Mouse (Mus musculus): Measurements from ENCODE around the gene Itga6. TPM values are rescaled to one million over a fixed set of nuclear protein-coding genes. Genes with fewer than 3 reads are reported as not detected.

The Itga6 gene
- polyA plus RNA-seq, 1 experiment from 2014 or later, result 78.2 TPM

- 79% methylated on average over 7 of the region's 7 CpGs for WGBS
- no peak overlapping the region for H3K4me2 ChIP-seq (replicated peaks; ENCODE audit: low read depth, low read length)
- no peaks in the 10 kb centered on the region for H3K4me1 ChIP-seq (ENCODE audit: insufficient read depth, low read depth, low read length)
- ATAC-seq, result no peak
- H3K9ac ChIP-seq (replicated peaks; ENCODE audit: low read depth), result no peak overlapping the region
- DNase-seq (ENCODE audit: low spot score), result no peak
- TF ChIP-seq EP300 (IDR thresholded peaks at IDR 0.05), result no peak
- TF ChIP-seq CTCF (IDR thresholded peaks at IDR 0.05), result no peak
- no peaks in the 10 kb centered on the region for H3K9me3 ChIP-seq (ENCODE audit: low read length)
- H3K27me3 ChIP-seq (replicated peaks; ENCODE audit: insufficient read depth, low read length), result no peaks in the 10 kb centered on the region
- H3K36me3 ChIP-seq (ENCODE audit: insufficient read depth, low read length), result peaks cover 8% of the 10 kb centered on the region; the same call in 1 of the 2 replicates
- H3K4me3 ChIP-seq (ENCODE audit: low read depth, low read length), result no peak overlapping the region
- no peak overlapping the region for H3K27ac ChIP-seq (ENCODE audit: low read length)
These were observed 89.0 kb downstream of the Itga6 start for GRCm38 (mm10) chr2:71834371-71834770.

- Histone ChIP-seq H3K27me3 (replicated peaks; ENCODE audit: insufficient read depth, low read length) (no peaks in the 10 kb centered on the region), H3K4me2 (replicated peaks; ENCODE audit: low read depth, low read length) (no peak overlapping the region), H3K9ac (replicated peaks; ENCODE audit: low read depth) (no peak overlapping the region), H3K4me3 (ENCODE audit: low read depth, low read length) (no peak overlapping the region), H3K36me3 (ENCODE audit: insufficient read depth, low read length) (peaks cover 15% of the 10 kb centered on the region; the same call in 1 of the 2 replicates), H3K9me3 (ENCODE audit: low read length) (no peaks in the 10 kb centered on the region), H3K4me1 (ENCODE audit: insufficient read depth, low read depth, low read length) (no peaks in the 10 kb centered on the region), H3K27ac (ENCODE audit: low read length) (no peak overlapping the region)
- no peak for ATAC-seq
- TF ChIP-seq EP300 (IDR thresholded peaks at IDR 0.05) (no peak), CTCF (IDR thresholded peaks at IDR 0.05) (no peak)
- WGBS, result 85% methylated on average over 8 of the region's 8 CpGs
- no peak for DNase-seq (ENCODE audit: low spot score)
These were observed 90.1 kb downstream of the Itga6 start for GRCm38 (mm10) chr2:71835556-71835955.

- TF ChIP-seq EP300 (IDR thresholded peaks at IDR 0.05) (no peak), CTCF (IDR thresholded peaks at IDR 0.05) (no peak)
- no peaks in the 10 kb centered on the region for H3K9me3 ChIP-seq (ENCODE audit: low read length)
- H3K27me3 ChIP-seq (replicated peaks; ENCODE audit: insufficient read depth, low read length), result no peaks in the 10 kb centered on the region
- 77% methylated on average over 4 of the region's 4 CpGs for WGBS
- no peak overlapping the region for H3K4me2 ChIP-seq (replicated peaks; ENCODE audit: low read depth, low read length)
- ATAC-seq, result no peak
- H3K9ac ChIP-seq (replicated peaks; ENCODE audit: low read depth), result no peak overlapping the region
- no peak overlapping the region for H3K27ac ChIP-seq (ENCODE audit: low read length)
- no peak overlapping the region for H3K4me3 ChIP-seq (ENCODE audit: low read depth, low read length)
- peaks cover 20% of the 10 kb centered on the region; the same call in 1 of the 2 replicates for H3K36me3 ChIP-seq (ENCODE audit: insufficient read depth, low read length)
- no peaks in the 10 kb centered on the region for H3K4me1 ChIP-seq (ENCODE audit: insufficient read depth, low read depth, low read length)
- no peak for DNase-seq (ENCODE audit: low spot score)
These were observed 90.8 kb downstream of the Itga6 start for GRCm38 (mm10) chr2:71836232-71836631.

GRCm38 (mm10) chr2:71837261-71837660, 91.8 kb downstream of the Itga6 start:
- 38% methylated on average over 4 of the region's 4 CpGs for WGBS

GRCm38 (mm10) chr2:71837791-71838190, 92.4 kb downstream of the Itga6 start:
- Histone ChIP-seq H3K9ac (replicated peaks; ENCODE audit: low read depth) (no peak overlapping the region), H3K27me3 (replicated peaks; ENCODE audit: insufficient read depth, low read length) (no peaks in the 10 kb centered on the region), H3K4me1 (ENCODE audit: insufficient read depth, low read depth, low read length) (no peaks in the 10 kb centered on the region), H3K4me2 (replicated peaks; ENCODE audit: low read depth, low read length) (no peak overlapping the region), H3K4me3 (ENCODE audit: low read depth, low read length) (no peak overlapping the region), H3K9me3 (ENCODE audit: low read length) (no peaks in the 10 kb centered on the region), H3K36me3 (ENCODE audit: insufficient read depth, low read length) (peaks cover 17% of the 10 kb centered on the region; the same call in 1 of the 2 replicates), H3K27ac (ENCODE audit: low read length) (no peak overlapping the region)
- ATAC-seq (no peak), DNase-seq (ENCODE audit: low spot score) (peak; percentile 63)
- TF ChIP-seq EP300 (IDR thresholded peaks at IDR 0.05) (no peak), CTCF (IDR thresholded peaks at IDR 0.05) (peak; percentile 73)
- WGBS, result 24% methylated on average over 6 of the region's 6 CpGs

More at GRCm38 (mm10) chr2:71837261-71837660, 91.8 kb downstream of the Itga6 start:
- H3K9ac ChIP-seq (replicated peaks; ENCODE audit: low read depth), result no peak overlapping the region
- no peak overlapping the region for H3K4me3 ChIP-seq (ENCODE audit: low read depth, low read length)
- H3K27ac ChIP-seq (ENCODE audit: low read length), result no peak overlapping the region
- TF ChIP-seq CTCF (IDR thresholded peaks at IDR 0.05), result no peak
- no peak for TF ChIP-seq EP300 (IDR thresholded peaks at IDR 0.05)
- DNase-seq (ENCODE audit: low spot score), result no peak
- no peaks in the 10 kb centered on the region for H3K4me1 ChIP-seq (ENCODE audit: insufficient read depth, low read depth, low read length)
- ATAC-seq, result no peak
- no peaks in the 10 kb centered on the region for H3K27me3 ChIP-seq (replicated peaks; ENCODE audit: insufficient read depth, low read length)
- H3K36me3 ChIP-seq (ENCODE audit: insufficient read depth, low read length), result peaks cover 21% of the 10 kb centered on the region; the same call in 1 of the 2 replicates
- H3K9me3 ChIP-seq (ENCODE audit: low read length), result no peaks in the 10 kb centered on the region
- H3K4me2 ChIP-seq (replicated peaks; ENCODE audit: low read depth, low read length), result no peak overlapping the region

GRCm38 (mm10) chr2:71843316-71843715, 97.9 kb downstream of the Itga6 start:
- H3K4me2 ChIP-seq (replicated peaks; ENCODE audit: low read depth, low read length), result no peak overlapping the region
- ATAC-seq (no peak), DNase-seq (ENCODE audit: low spot score) (peak; percentile 18)
- H3K9ac ChIP-seq (replicated peaks; ENCODE audit: low read depth), result no peak overlapping the region
- no peak overlapping the region for H3K4me3 ChIP-seq (ENCODE audit: low read depth, low read length)
- no peak for TF ChIP-seq EP300 (IDR thresholded peaks at IDR 0.05)
- TF ChIP-seq CTCF (IDR thresholded peaks at IDR 0.05), result no peak
- no peaks in the 10 kb centered on the region for H3K4me1 ChIP-seq (ENCODE audit: insufficient read depth, low read depth, low read length)
- WGBS, result 69% methylated on average over 9 of the region's 9 CpGs
- no peaks in the 10 kb centered on the region for H3K27me3 ChIP-seq (replicated peaks; ENCODE audit: insufficient read depth, low read length)
- H3K27ac ChIP-seq (ENCODE audit: low read length), result no peak overlapping the region
- H3K36me3 ChIP-seq (ENCODE audit: insufficient read depth, low read length), result peaks cover 17% of the 10 kb centered on the region
- no peaks in the 10 kb centered on the region for H3K9me3 ChIP-seq (ENCODE audit: low read length)

GRCm38 (mm10) chr2:71844906-71845305, 99.5 kb downstream of the Itga6 start:
- TF ChIP-seq EP300 (IDR thresholded peaks at IDR 0.05) (no peak), CTCF (IDR thresholded peaks at IDR 0.05) (no peak)
- DNase-seq (ENCODE audit: low spot score), result no peak
- H3K4me1 ChIP-seq (ENCODE audit: insufficient read depth, low read depth, low read length), result no peaks in the 10 kb centered on the region
- H3K9me3 ChIP-seq (ENCODE audit: low read length), result no peaks in the 10 kb centered on the region
- no peak overlapping the region for H3K4me2 ChIP-seq (replicated peaks; ENCODE audit: low read depth, low read length)
- 88% methylated on average over 6 of the region's 6 CpGs for WGBS
- H3K27ac ChIP-seq (ENCODE audit: low read length), result no peak overlapping the region
- no peaks in the 10 kb centered on the region for H3K27me3 ChIP-seq (replicated peaks; ENCODE audit: insufficient read depth, low read length)
- H3K4me3 ChIP-seq (ENCODE audit: low read depth, low read length), result no peak overlapping the region
- H3K36me3 ChIP-seq (ENCODE audit: insufficient read depth, low read length), result peaks cover 15% of the 10 kb centered on the region; the same call in 1 of the 2 replicates
- no peak for ATAC-seq
- H3K9ac ChIP-seq (replicated peaks; ENCODE audit: low read depth), result no peak overlapping the region

All from lung, postnatal 0 days (tissue).